Mouse (Mus musculus) cerebellum, adult 8-10 months (tissue): ENCODE data around the gene Rbm43.

ENCODE experiments used
- DNase-seq: peaks from one replicate; pipeline ENCODE4 v3.0.0; 2022

Rbm43 gene

GRCm38 (mm10) chr2:51912740-51913139, 22.2 kb downstream of the Rbm43 start:
- DNase-seq, result no peak

DNA sequence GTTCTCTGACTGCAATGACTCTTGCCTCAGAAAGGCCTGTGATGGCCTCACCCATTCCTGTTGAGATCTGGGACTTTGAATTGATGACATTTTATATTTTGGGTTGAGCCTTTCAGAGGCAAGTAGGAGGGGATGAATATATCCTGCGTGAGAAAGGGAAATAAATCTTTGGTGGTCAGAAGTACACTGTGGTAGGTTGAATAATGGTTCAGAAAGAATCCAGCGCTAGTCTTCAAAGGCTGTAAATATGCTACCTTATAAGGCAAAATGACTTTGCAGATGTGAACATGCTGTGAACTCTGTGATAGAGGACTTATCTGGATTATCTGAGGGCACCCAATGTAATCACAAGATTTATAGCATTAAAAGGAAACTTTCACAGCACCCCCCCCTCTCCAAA, 23.1 kb downstream of the Rbm43 start:
- DNase-seq, result no peak

DNA sequence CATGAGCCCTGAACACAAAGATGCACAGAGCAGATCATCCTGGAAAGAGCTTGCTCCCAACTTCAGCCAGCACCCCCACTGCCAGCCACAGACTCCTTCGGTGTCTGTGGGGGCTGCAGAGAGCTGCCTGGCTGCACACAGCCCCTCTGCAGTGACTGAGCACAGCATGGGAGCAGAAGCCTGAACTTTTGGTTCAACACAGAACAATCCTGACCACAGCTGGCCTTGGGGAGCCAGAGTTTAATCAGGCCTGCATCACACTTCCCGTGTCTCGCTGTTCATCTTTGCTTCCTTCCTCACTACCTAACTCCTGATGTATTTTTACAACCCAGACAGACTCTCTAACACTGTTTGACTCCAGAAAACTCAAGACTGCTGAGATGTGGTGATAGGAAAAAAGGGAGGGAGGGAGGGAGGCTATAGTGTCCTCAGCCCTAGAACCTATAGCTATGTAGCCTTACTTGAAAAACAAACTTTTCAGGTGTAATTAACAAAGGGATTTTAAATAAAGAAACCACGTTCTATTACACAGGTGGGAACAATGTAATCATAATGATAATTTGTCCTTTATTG, 27.3 kb downstream of the Rbm43 start:
- DNase-seq, result no peak

GRCm38 (mm10) chr2:51905637-51906036, 29.3 kb downstream of the Rbm43 start:
- DNase-seq, result no peak

- no peak for DNase-seq
Observed at GRCm38 (mm10) chr2:51892411-51892901, 42.5 kb downstream of the Rbm43 start.

DNA sequence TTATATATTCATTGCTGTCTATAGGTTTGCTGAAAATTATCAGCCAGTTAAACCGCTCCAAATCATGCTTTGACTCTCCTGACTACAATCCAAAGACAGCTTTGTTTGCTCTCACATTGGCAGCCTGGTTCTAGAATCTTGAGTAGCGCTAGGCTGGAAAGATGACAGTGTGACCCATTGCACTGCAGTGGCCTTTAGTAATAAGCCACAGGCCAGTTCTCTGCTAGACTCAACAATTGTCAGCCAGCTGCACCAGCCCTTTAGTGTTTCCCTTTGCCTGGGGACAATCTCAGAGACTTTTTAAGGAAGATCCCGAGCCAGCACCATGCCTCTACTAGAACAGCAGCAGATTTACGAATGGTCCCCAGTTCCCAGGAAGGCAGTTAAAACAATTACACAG, 44.0 kb downstream of the Rbm43 start:
- no peak for DNase-seq

DNA sequence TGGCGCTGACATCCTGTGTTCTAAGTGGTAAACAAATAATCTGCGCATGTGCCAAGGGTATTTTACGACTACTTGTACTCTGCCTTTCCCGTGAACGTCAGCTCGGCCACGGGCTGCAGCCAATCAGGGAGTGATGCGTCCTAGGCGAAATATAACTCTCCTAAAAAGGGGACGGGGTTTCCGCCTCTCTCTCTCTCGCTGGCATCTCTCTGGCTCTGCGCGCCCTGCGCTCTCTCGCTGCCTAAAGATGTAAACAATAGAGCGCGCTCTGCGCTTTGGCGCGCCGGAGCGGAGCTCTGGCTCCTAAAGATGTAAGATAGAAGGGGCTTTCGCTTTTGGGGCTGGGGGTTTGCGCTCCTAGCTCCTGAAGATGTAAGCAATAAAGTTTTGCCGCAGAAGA, 44.8 kb downstream of the Rbm43 start:
- DNase-seq, result peak; percentile 4

GRCm38 (mm10) chr2:51880143-51880542, 54.8 kb downstream of the Rbm43 start:
- DNase-seq, result no peak
